In genomic region chr9:21073044-21073840, GRCm38 (mm10) we compare ENCODE assay signal across 8 mouse cellular contexts. TPM values are rescaled to one million over a fixed set of nuclear protein-coding genes. Genes with fewer than 3 reads are reported as not detected.
A peak's percentile ranks its signal among the peaks of the same experiment; 100 is the strongest.
DNase-seq lines count a peak whose midpoint lies in the region; ATAC-seq and TF ChIP-seq lines count a peak whose summit lies in the region.

TSS of gene Gm49373 (minus strand) at chr9:21073096.
TSS of gene Fdx1l (minus strand) at chr9:21073614.

- peak; percentile 68 for TF ChIP-seq POLR2A in olfactory bulb, adult 2 months (IDR thresholded peaks at IDR 0.05; ENCODE audit: insufficient read depth, low read depth, low read length)
- no peak for TF ChIP-seq POLR2A in thymus, adult 2 months (IDR thresholded peaks at IDR 0.05; ENCODE audit: control insufficient read depth, extremely low read depth, insufficient read depth, low read length, poor library complexity)

- peak within 1 kb of the TSS; percentile 57 for H3K4me3 ChIP-seq in forebrain, embryonic 15.5 days
- H3K4me3 ChIP-seq in layer of hippocampus, adult 2 months: peak within 1 kb of the TSS; percentile 96
- H3K4me3 ChIP-seq in lung, embryonic 14.5 days (ENCODE audit: low read depth, low read length): peak within 1 kb of the TSS; percentile 91
- H3K4me3 ChIP-seq in olfactory bulb, adult 2 months (ENCODE audit: insufficient read depth, low read depth, low read length): peak within 1 kb of the TSS; percentile 80
- H3K4me3 ChIP-seq in thymus, adult 2 months (ENCODE audit: control insufficient read depth, insufficient read depth, low read length): peak within 1 kb of the TSS; percentile 67

- no peaks in the 10 kb centered on the region for H3K27me3 ChIP-seq in forebrain, embryonic 15.5 days
- no peaks in the 10 kb centered on the region for H3K27me3 ChIP-seq in lung, embryonic 14.5 days (ENCODE audit: insufficient read depth, low read length)
- H3K27me3 ChIP-seq in thymus, adult 2 months (ENCODE audit: control insufficient read depth, insufficient read depth, low read length): no peaks in the 10 kb centered on the region

- no peaks in the 10 kb centered on the region for H3K9me3 ChIP-seq in forebrain, embryonic 15.5 days
- no peaks in the 10 kb centered on the region for H3K9me3 ChIP-seq in lung, embryonic 14.5 days (ENCODE audit: low read depth, low read length)

- DNase-seq in ES-CJ7 (ENCODE audit: low read depth, low spot score): peak; percentile 89
- DNase-seq in cerebellum, adult 11 months: peak; percentile 84
- peak; percentile 86 to 87 for DNase-seq in heart, postnatal 36 days
- DNase-seq in layer of hippocampus, adult 2 months (ENCODE audit: low spot score in 2 of 2): peak; percentile 88 to 89
- peak; percentile 96 for DNase-seq in lung, embryonic 14.5 days
- peak; percentile 84 for DNase-seq in thymus, adult 2 months

- peaks cover 20% of the 10 kb centered on the region for H3K4me1 ChIP-seq in forebrain, embryonic 15.5 days
- H3K4me1 ChIP-seq in lung, embryonic 14.5 days (ENCODE audit: insufficient read depth): no peaks in the 10 kb centered on the region
- H3K4me1 ChIP-seq in olfactory bulb, adult 2 months (ENCODE audit: control insufficient read depth, insufficient read depth, low read length): peaks cover 5% of the 10 kb centered on the region
- H3K4me1 ChIP-seq in thymus, adult 2 months (replicated peaks; ENCODE audit: control insufficient read depth, insufficient read depth, low read length): peaks cover 4% of the 10 kb centered on the region; the same call in 1 of the 2 replicates

- H3K27ac ChIP-seq in forebrain, embryonic 15.5 days (replicated peaks): peak within 1 kb of the TSS; percentile 29; the same call in 1 of the 2 replicates
- peak within 1 kb of the TSS; percentile 92 for H3K27ac ChIP-seq in layer of hippocampus, adult 2 months
- peak within 1 kb of the TSS; percentile 75 for H3K27ac ChIP-seq in lung, embryonic 14.5 days (ENCODE audit: low read depth)
- H3K27ac ChIP-seq in olfactory bulb, adult 2 months (ENCODE audit: insufficient read depth, low read depth, low read length): no peak within 1 kb of the TSS
- H3K27ac ChIP-seq in thymus, adult 2 months (ENCODE audit: control insufficient read depth, insufficient read depth, low read length): no peak within 1 kb of the TSS

- peak; percentile 94 for ATAC-seq in forebrain, embryonic 15.5 days (replicated peaks)
- peak; percentile 93 for ATAC-seq in lung, embryonic 14.5 days (ENCODE audit: insufficient read depth)

- peaks cover 26% of the 10 kb centered on the region for H3K36me3 ChIP-seq in forebrain, embryonic 15.5 days
- H3K36me3 ChIP-seq in lung, embryonic 14.5 days (ENCODE audit: insufficient read depth): peaks cover 56% of the 10 kb centered on the region
- peaks cover 31% of the 10 kb centered on the region for H3K36me3 ChIP-seq in thymus, adult 2 months (ENCODE audit: control insufficient read depth, insufficient read depth, low read length)

- intact Hi-C loops in heart, postnatal 36 days (cut with DNase I): loop anchor here (2.0 kb wide), 1 partner anchor 64 kb away; no protein-coding TSS in a partner anchor

- H3K4me2 ChIP-seq in forebrain, embryonic 15.5 days (replicated peaks): peak within 1 kb of the TSS; percentile 86
- H3K4me2 ChIP-seq in lung, embryonic 14.5 days: peak within 1 kb of the TSS; percentile 73

- WGBS in forebrain, embryonic 15.5 days: 3% methylated on average over 58 of the region's 58 CpGs
- WGBS in lung, embryonic 14.5 days: 2% methylated on average over 58 of the region's 58 CpGs
- WGBS in olfactory bulb, adult 2 months: 2% methylated on average over 58 of the region's 58 CpGs
- 2% methylated on average over 58 of the region's 58 CpGs for WGBS in thymus, adult 2 months

- no peak for TF ChIP-seq CTCF in layer of hippocampus, adult 2 months (conservative IDR thresholded peaks at IDR 0.05)
- no peak for TF ChIP-seq CTCF in lung, embryonic 14.5 days (IDR thresholded peaks at IDR 0.05; ENCODE audit: low read depth)
- no peak for TF ChIP-seq CTCF in olfactory bulb, adult 2 months (IDR thresholded peaks at IDR 0.05; ENCODE audit: insufficient read depth, low read depth, low read length)
- peak; percentile 42; the same call in 1 of the 2 replicates for TF ChIP-seq CTCF in thymus, adult 2 months (IDR thresholded peaks at IDR 0.05; ENCODE audit: borderline replicate concordance, control insufficient read depth, extremely low read depth, insufficient read depth, low read length, poor library complexity)

- H3K9ac ChIP-seq in forebrain, embryonic 15.5 days (replicated peaks): peak within 1 kb of the TSS; percentile 66
- peak within 1 kb of the TSS; percentile 85 for H3K9ac ChIP-seq in lung, embryonic 14.5 days

RNA-seq across cellular contexts. Expression of gene Gm49373, which starts in this region (rescaled TPM):
- 1.3 TPM in 2 replicates for polyA plus RNA-seq in forebrain, embryonic 15.5 days (2015; fragmentation: Nextera tagmentation; extraction: Ambion mirVana)
- under 1 TPM; 0.17 to 0.33 TPM for total RNA-seq in heart, postnatal 36 days (2021)
- 1 to 10 TPM in 1 of 2 experiments, under 1 TPM in 1; 0.74 to 2.7 TPM for total RNA-seq in layer of hippocampus, adult 2 months (2021)
- 0.22 and 0.78 TPM in 2 replicates for polyA plus RNA-seq in lung, embryonic 14.5 days (2014; fragmentation: Nextera tagmentation; extraction: Ambion mirVana)
- not detected in 2 replicates for polyA plus RNA-seq in olfactory bulb, adult 2 months (2012; ENCODE audit: insufficient read depth, insufficient read length, low replicate concordance, missing spikeins)
- polyA plus RNA-seq in thymus, adult 2 months (2012; rRNA removed): 0.47 and 0.48 TPM in 2 replicates

RNA-seq across cellular contexts. Expression of gene Fdx1l, which starts in this region (rescaled TPM):
- polyA plus RNA-seq in forebrain, embryonic 15.5 days (2015; fragmentation: Nextera tagmentation; extraction: Ambion mirVana): 52.2 and 58.9 TPM in 2 replicates
- 10 to 100 TPM; 34.7 to 38.7 TPM for total RNA-seq in heart, postnatal 36 days (2021)
- 10 to 100 TPM; 61.1 to 62.0 TPM for total RNA-seq in layer of hippocampus, adult 2 months (2021)
- polyA plus RNA-seq in lung, embryonic 14.5 days (2014; fragmentation: Nextera tagmentation; extraction: Ambion mirVana): 59.4 and 66.1 TPM in 2 replicates
- not detected in 2 replicates for polyA plus RNA-seq in olfactory bulb, adult 2 months (2012; ENCODE audit: insufficient read depth, insufficient read length, low replicate concordance, missing spikeins)
- polyA plus RNA-seq in thymus, adult 2 months (2012; rRNA removed): 52.0 and 67.8 TPM in 2 replicates

Comparison
In these comparisons a context has a peak if more than half of its experiments do, and no peak if none do; other contexts are left out.
1. RNA of gene Fdx1l (polyA plus RNA-seq): 52.0 to 67.8 TPM in thymus, adult 2 months, 59.4 to 66.1 TPM in lung, embryonic 14.5 days and 52.2 to 58.9 TPM in forebrain, embryonic 15.5 days; not detected in olfactory bulb, adult 2 months; every median in the first group is over 10 times any median in the second.
2. H3K27ac ChIP-seq: peak in forebrain, embryonic 15.5 days (single experiment), layer of hippocampus, adult 2 months (single experiment) and lung, embryonic 14.5 days (single experiment); none in olfactory bulb, adult 2 months (single experiment) and thymus, adult 2 months (single experiment).
3. Peak in every context shown above with its lines, with median percentiles within 50 percentile points of each other: DNase-seq and H3K4me3 ChIP-seq.